Comparison of ENCODE assay signal across 11 mouse cellular contexts in the genomic region with DNA sequence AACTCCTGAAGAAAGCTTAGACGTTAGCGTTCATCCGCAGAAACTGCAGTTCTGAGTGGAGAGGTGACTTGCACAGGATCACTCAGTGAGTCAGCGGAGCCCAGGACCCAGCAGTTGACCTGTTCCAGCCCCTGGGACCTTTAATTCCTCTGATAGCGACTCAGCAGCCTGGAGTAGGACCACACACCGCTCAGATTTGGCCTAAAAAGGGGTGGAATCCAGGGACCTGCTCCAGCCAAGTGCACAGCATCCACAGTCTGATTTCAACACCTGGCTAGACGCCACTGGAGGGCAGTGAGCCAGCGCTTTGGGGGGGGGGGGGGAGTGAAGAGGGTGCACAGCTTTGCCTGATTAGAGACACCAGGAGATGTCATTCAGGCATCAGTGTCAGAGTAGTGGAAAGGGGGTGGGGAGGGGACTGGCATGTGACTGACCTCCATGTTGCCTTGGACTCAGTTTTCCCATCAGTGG. TPM values are rescaled to one million over a fixed set of nuclear protein-coding genes. Genes with fewer than 3 reads are reported as not detected.
DNase-seq lines count a peak whose midpoint lies in the region; ATAC-seq and TF ChIP-seq lines count a peak whose summit lies in the region.
"Had no signal": no experiment of that assay in that cellular context is flagged by ENCODE, and none has a peak within 500 bp of the region (broad histone marks: within the 10 kb centered on the region; RNA-seq: fewer than 3 reads in every experiment).

No protein-coding gene starts in this region.

- no peak overlapping the region for H3K4me2 ChIP-seq in lung, embryonic 14.5 days
- H3K4me2 ChIP-seq: forebrain, embryonic 12.5 days had no signal

- DNase-seq in adrenal gland, postnatal 10 days = peak; percentile 61
- DNase-seq in adrenal gland, adult 18-20 months (ENCODE audit: low spot score in 2 of 2) = no peak
- peak; percentile 53 for DNase-seq in urinary bladder, postnatal 14 days (ENCODE audit: low spot score)
- DNase-seq in urinary bladder, postnatal 10 days (ENCODE audit: low spot score) = no peak
- DNase-seq in lung, embryonic 14.5 days = peak; percentile 55
- peak; percentile 53 for DNase-seq in testis, postnatal 14 days (ENCODE audit: low spot score)
- no peak for DNase-seq in thymus, postnatal 4 days
- no peak for DNase-seq in kidney, adult 11 months
- DNase-seq: cerebellum, adult 8-10 months; right cerebral cortex, postnatal 25 days had no signal

- H3K36me3 ChIP-seq in lung, embryonic 14.5 days (ENCODE audit: insufficient read depth) = no peaks in the 10 kb centered on the region
- H3K36me3 ChIP-seq: forebrain, embryonic 12.5 days had no signal

- 39% methylated on average over 8 of the region's 8 CpGs for WGBS in lung, embryonic 14.5 days

- no peak overlapping the region for H3K4me3 ChIP-seq in lung, embryonic 14.5 days (ENCODE audit: low read depth, low read length)
- H3K4me3 ChIP-seq: forebrain, embryonic 12.5 days had no signal

- peak; percentile 76 for ATAC-seq in lung, embryonic 14.5 days (ENCODE audit: insufficient read depth)

- H3K27me3 ChIP-seq in lung, embryonic 14.5 days (ENCODE audit: insufficient read depth, low read length) = no peaks in the 10 kb centered on the region
- H3K27me3 ChIP-seq: forebrain, embryonic 12.5 days had no signal

- peaks cover 3% of the 10 kb centered on the region for H3K4me1 ChIP-seq in lung, embryonic 14.5 days (ENCODE audit: insufficient read depth)
- H3K4me1 ChIP-seq: forebrain, embryonic 12.5 days had no signal

- H3K27ac ChIP-seq in lung, embryonic 14.5 days (ENCODE audit: low read depth) = peak overlapping the region; percentile 49
- H3K27ac ChIP-seq: forebrain, embryonic 12.5 days had no signal

- no peaks in the 10 kb centered on the region for H3K9me3 ChIP-seq in lung, embryonic 14.5 days (ENCODE audit: low read depth, low read length)
- H3K9me3 ChIP-seq: forebrain, embryonic 12.5 days had no signal

- 0 out of 2 replicates have a peak, but pooled peaks have one; percentile 6 for TF ChIP-seq CTCF in lung, embryonic 14.5 days (IDR thresholded peaks at IDR 0.05; ENCODE audit: low read depth)

- H3K9ac ChIP-seq in lung, embryonic 14.5 days = no peak overlapping the region
- H3K9ac ChIP-seq: forebrain, embryonic 12.5 days had no signal

RNA-seq across cellular contexts. Expression of a gene that starts 22.5 kb away (rescaled TPM):
- 10 to 100 TPM; 77.2 to 80.0 TPM for total RNA-seq in adrenal gland, postnatal 10 days (2021)
- 10 to 100 TPM; 60.5 to 90.5 TPM for total RNA-seq in adrenal gland, adult 18-20 months (2021)
- 40.8 and 41.7 TPM in 2 replicates for polyA plus RNA-seq in lung, embryonic 14.5 days (2014; fragmentation: Nextera tagmentation; extraction: Ambion mirVana)

Comparison
In these comparisons a context has a peak if more than half of its experiments do, and no peak if none do; other contexts are left out.
1. DNase-seq: peak in adrenal gland, postnatal 10 days (single experiment), urinary bladder, postnatal 14 days (single experiment), lung, embryonic 14.5 days (single experiment) and testis, postnatal 14 days (single experiment); none in adrenal gland, adult 18-20 months (0 of 2), urinary bladder, postnatal 10 days (single experiment), thymus, postnatal 4 days (single experiment) and kidney, adult 11 months (single experiment).